ENCODE assay signal across 7 mouse cellular contexts in genomic region chr10:80931695-80932094, GRCm38 (mm10). TPM values are rescaled to one million over a fixed set of nuclear protein-coding genes. Genes with fewer than 3 reads are reported as not detected.
DNase-seq lines count a peak whose midpoint lies in the region; ATAC-seq and TF ChIP-seq lines count a peak whose summit lies in the region.

No protein-coding gene starts in this region.

- no peak for ATAC-seq in hindbrain, embryonic 12.5 days (ENCODE audit: low FRiP score)
- ATAC-seq in midbrain, postnatal 0 days (ENCODE audit: low FRiP score) = no peak

- intact Hi-C loops in left cerebral cortex, adult 2 months (cut with DNase I) = no loop called here
- intact Hi-C loops in left cerebral cortex, postnatal 25 days (cut with DNase I) = no loop called here

- peak overlapping the region; percentile 57 for H3K4me3 ChIP-seq in left cerebral cortex, adult 2 months
- H3K4me3 ChIP-seq in hindbrain, embryonic 12.5 days = peak overlapping the region; percentile 45
- H3K4me3 ChIP-seq in midbrain, postnatal 0 days (ENCODE audit: low read depth, low read length) = peak overlapping the region; percentile 48; the same call in 1 of the 2 replicates

- no peak for TF ChIP-seq CTCF in left cerebral cortex, adult 2 months (IDR thresholded peaks at IDR 0.05)
- TF ChIP-seq CTCF in brain, embryonic 14.5 days (IDR thresholded peaks at IDR 0.05; ENCODE audit: borderline replicate concordance, extremely low read depth, insufficient read depth, insufficient read length) = no peak
- TF ChIP-seq CTCF in midbrain, postnatal 0 days (IDR thresholded peaks at IDR 0.05) = no peak

- WGBS in hindbrain, embryonic 12.5 days = under 1% methylated on average over 26 of the region's 26 CpGs
- WGBS in midbrain, postnatal 0 days = under 1% methylated on average over 26 of the region's 26 CpGs

- H3K4me1 ChIP-seq in hindbrain, embryonic 12.5 days = peaks cover 71% of the 10 kb centered on the region
- peaks cover 19% of the 10 kb centered on the region for H3K4me1 ChIP-seq in midbrain, postnatal 0 days (ENCODE audit: insufficient read depth, low read length)

- H3K9me3 ChIP-seq in hindbrain, embryonic 12.5 days (replicated peaks) = no peaks in the 10 kb centered on the region
- no peaks in the 10 kb centered on the region for H3K9me3 ChIP-seq in midbrain, postnatal 0 days (ENCODE audit: low read length)

- DNase-seq in left cerebral cortex, adult 2 months (ENCODE audit: extremely low spot score in 1 of 2, low spot score in 2 of 2) = no peak
- no peak for DNase-seq in left cerebral cortex, postnatal 25 days (ENCODE audit: low spot score in 2 of 2)
- peak; percentile 8 for DNase-seq in brain, embryonic 14.5 days (ENCODE audit: low read depth)
- DNase-seq in midbrain, postnatal 0 days (ENCODE audit: low spot score) = no peak
- no peak for DNase-seq in spleen, adult 18-20 months
- no peak for DNase-seq in kidney, adult 18-20 months

- H3K36me3 ChIP-seq in hindbrain, embryonic 12.5 days = no peaks in the 10 kb centered on the region
- no peaks in the 10 kb centered on the region for H3K36me3 ChIP-seq in midbrain, postnatal 0 days (ENCODE audit: insufficient read depth, low read length)

- no peak for TF ChIP-seq POLR2A in brain, embryonic 14.5 days (IDR thresholded peaks at IDR 0.05; ENCODE audit: borderline replicate concordance, extremely low read depth, insufficient read depth, insufficient read length, poor library complexity, severe bottlenecking)

- no peak overlapping the region for H3K9ac ChIP-seq in hindbrain, embryonic 12.5 days
- H3K9ac ChIP-seq in midbrain, postnatal 0 days (replicated peaks; ENCODE audit: low read length, poor library complexity, severe bottlenecking) = no peak overlapping the region

- peaks cover 66% of the 10 kb centered on the region for H3K27me3 ChIP-seq in hindbrain, embryonic 12.5 days
- H3K27me3 ChIP-seq in midbrain, postnatal 0 days (ENCODE audit: insufficient read depth, low read length) = peaks cover 48% of the 10 kb centered on the region

- 0 out of 2 replicates have a peak overlapping the region, but pooled peaks have one; percentile 5 for H3K27ac ChIP-seq in left cerebral cortex, adult 2 months
- H3K27ac ChIP-seq in hindbrain, embryonic 12.5 days = no peak overlapping the region
- H3K27ac ChIP-seq in midbrain, postnatal 0 days (ENCODE audit: low read depth, low read length) = no peak overlapping the region

- peak overlapping the region; percentile 75 for H3K4me2 ChIP-seq in hindbrain, embryonic 12.5 days (replicated peaks)
- H3K4me2 ChIP-seq in midbrain, postnatal 0 days (ENCODE audit: low read depth, low read length, poor library complexity, severe bottlenecking) = peak overlapping the region; percentile 87

RNA-seq across cellular contexts. Expression of gene Gadd45b, which starts 1.8 kb away (rescaled TPM):
- total RNA-seq in left cerebral cortex, adult 2 months (2021) = 10 to 100 TPM; 24.0 to 36.0 TPM
- 10 to 100 TPM; 16.4 to 19.0 TPM for total RNA-seq in left cerebral cortex, postnatal 25 days (2021)
- 8.4 and 8.5 TPM in 2 replicates for polyA plus RNA-seq in brain, embryonic 14.5 days (2012; rRNA removed)
- polyA plus RNA-seq in hindbrain, embryonic 12.5 days (2016; fragmentation: Nextera tagmentation; extraction: Ambion mirVana) = 11.8 and 15.8 TPM in 2 replicates
- total RNA-seq in midbrain, postnatal 0 days (2014; rRNA removed) = 3.5 and 7.3 TPM in 2 replicates
- polyA plus RNA-seq in midbrain, postnatal 0 days (2015; fragmentation: Nextera tagmentation; extraction: Ambion mirVana) = 5.0 and 6.4 TPM in 2 replicates

RNA-seq across cellular contexts. Expression of gene Lmnb2, which starts 13.7 kb away (rescaled TPM):
- 10 to 100 TPM; 20.0 to 20.3 TPM for total RNA-seq in left cerebral cortex, adult 2 months (2021)
- 10 to 100 TPM; 15.1 to 18.9 TPM for total RNA-seq in left cerebral cortex, postnatal 25 days (2021)
- 58.8 and 72.3 TPM in 2 replicates for polyA plus RNA-seq in brain, embryonic 14.5 days (2012; rRNA removed)
- 56.8 and 57.9 TPM in 2 replicates for polyA plus RNA-seq in hindbrain, embryonic 12.5 days (2016; fragmentation: Nextera tagmentation; extraction: Ambion mirVana)
- total RNA-seq in midbrain, postnatal 0 days (2014; rRNA removed) = 40.2 and 47.3 TPM in 2 replicates
- 22.6 and 22.7 TPM in 2 replicates for polyA plus RNA-seq in midbrain, postnatal 0 days (2015; fragmentation: Nextera tagmentation; extraction: Ambion mirVana)

RNA-seq across cellular contexts. Expression of gene Timm13, which starts 30.9 kb away (rescaled TPM):
- 100 to 1,000 TPM; 136 to 138 TPM for total RNA-seq in left cerebral cortex, adult 2 months (2021)
- total RNA-seq in left cerebral cortex, postnatal 25 days (2021) = 100 to 1,000 TPM; 139 TPM
- polyA plus RNA-seq in brain, embryonic 14.5 days (2012; rRNA removed) = 174 and 253 TPM in 2 replicates
- polyA plus RNA-seq in hindbrain, embryonic 12.5 days (2016; fragmentation: Nextera tagmentation; extraction: Ambion mirVana) = 271 and 305 TPM in 2 replicates
- 153 and 267 TPM in 2 replicates for total RNA-seq in midbrain, postnatal 0 days (2014; rRNA removed)
- 362 and 384 TPM in 2 replicates for polyA plus RNA-seq in midbrain, postnatal 0 days (2015; fragmentation: Nextera tagmentation; extraction: Ambion mirVana)
